Mouse (Mus musculus): ENCODE data around the gene Nf1. TPM values are rescaled to one million over a fixed set of nuclear protein-coding genes. Genes with fewer than 3 reads are reported as not detected.

Nf1 gene
- polyA plus RNA-seq, 1 experiment: 8.0 TPM

DNA sequence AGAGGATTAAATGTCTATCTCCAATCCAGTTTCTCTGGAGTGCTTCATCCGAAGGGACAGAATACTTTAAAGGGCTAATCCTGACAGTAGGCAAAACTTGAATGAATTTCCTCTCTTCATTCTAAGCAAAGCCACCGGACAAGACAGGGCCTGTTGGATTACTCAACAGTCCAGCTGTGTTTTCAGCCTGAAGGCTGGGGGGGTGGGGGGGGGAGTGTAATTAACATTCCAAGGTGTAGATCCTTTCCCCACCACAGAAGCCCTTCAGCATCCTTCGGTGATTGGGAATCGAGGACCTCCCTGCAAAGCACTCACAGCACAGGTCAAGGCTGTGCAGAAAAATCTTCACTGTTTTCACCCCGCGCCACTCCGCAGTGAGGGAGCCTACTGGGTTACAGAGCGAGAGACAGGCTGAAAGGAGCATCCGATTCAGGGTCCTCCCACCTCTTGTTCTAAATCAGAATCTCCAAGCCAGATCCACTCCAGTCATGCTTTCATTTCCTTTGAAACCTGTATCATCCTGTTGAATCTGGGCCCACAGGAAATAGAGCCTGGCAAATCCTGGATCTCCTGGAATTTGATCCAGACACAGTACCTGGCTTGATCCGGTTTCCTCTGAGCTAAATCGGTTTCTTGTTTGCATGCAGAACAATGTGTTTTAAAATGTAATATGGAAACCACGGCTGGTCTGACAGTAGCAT lies 15.4 kb upstream of the Nf1 start:
- TF ChIP-seq CTCF (IDR thresholded peaks at IDR 0.05; ENCODE audit: control insufficient read depth, insufficient read depth, insufficient read length) (no peak), MYOG (IDR thresholded peaks at IDR 0.05; ENCODE audit: control insufficient read depth, extremely low read depth, insufficient read length) (no peak), MAX (IDR thresholded peaks at IDR 0.05) (no peak), USF1 (IDR thresholded peaks at IDR 0.05; ENCODE audit: low read depth) (no peak), MYOD1 (IDR thresholded peaks at IDR 0.05; ENCODE audit: control insufficient read depth, insufficient read length, low read depth) (no peak), CEBPB (IDR thresholded peaks at IDR 0.05; ENCODE audit: low read depth) (no peak), FOSL1 (IDR thresholded peaks at IDR 0.05; ENCODE audit: insufficient read depth, low read length, poor library complexity, severe bottlenecking) (no peak)
- Histone ChIP-seq H3K4me3 (ENCODE audit: insufficient read depth, poor library complexity, severe bottlenecking) (no peak overlapping the region), H3K27me3 (ENCODE audit: control insufficient read depth, insufficient read depth, insufficient read length) (no peaks in the 10 kb centered on the region), H3ac (ENCODE audit: control insufficient read depth, insufficient read length, low read depth) (no peak overlapping the region), H3K36me3 (ENCODE audit: control insufficient read depth, insufficient read depth) (no peaks in the 10 kb centered on the region), H3K79me2 (ENCODE audit: control insufficient read depth, insufficient read depth) (no peaks in the 10 kb centered on the region), H3K79me3 (ENCODE audit: low read depth) (no peaks in the 10 kb centered on the region)

DNA sequence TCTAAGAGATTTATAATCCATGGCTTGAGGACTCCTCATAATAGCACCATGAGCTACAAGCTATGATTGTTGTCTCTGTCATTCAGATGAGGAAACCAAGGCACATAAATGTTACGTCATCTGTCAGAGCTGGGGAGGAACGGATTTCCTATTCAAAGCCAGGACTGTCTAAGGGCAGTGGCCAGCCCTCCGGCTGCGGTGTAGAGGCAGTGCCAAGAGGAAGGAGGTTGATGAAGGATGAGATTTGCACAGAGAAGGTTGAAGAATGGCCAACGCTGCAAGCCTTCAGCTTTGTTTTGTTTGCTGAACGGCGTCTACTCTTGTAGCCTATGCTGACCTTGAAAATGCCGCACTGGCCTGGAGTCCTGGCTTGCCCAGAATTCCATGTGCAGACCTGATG lies 13.8 kb upstream of the Nf1 start:
- TF ChIP-seq MYOG (IDR thresholded peaks at IDR 0.05; ENCODE audit: control insufficient read depth, extremely low read depth, insufficient read length): no peak

DNA sequence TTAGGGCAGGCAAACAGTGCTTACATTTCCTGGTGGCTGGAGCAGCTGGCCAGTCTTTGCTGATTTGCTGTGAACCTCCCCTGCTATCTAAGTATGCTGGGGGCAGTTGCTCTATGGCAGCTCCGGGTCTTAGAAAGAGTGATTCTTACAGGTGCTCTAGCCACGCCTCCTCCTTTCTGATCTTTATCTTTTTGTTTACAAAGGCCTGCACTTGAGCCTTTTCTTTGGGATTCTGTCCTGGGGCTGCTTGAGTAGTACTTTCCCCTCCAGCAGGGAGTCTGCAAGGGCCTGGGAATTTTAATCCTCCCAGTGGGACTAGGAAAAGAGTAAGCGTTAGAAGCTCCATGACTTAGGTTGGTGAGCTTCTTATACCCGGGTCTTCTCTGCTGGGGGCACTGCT lies 12.4 kb upstream of the Nf1 start:
- no peaks in the 10 kb centered on the region for H3K27me3 ChIP-seq (ENCODE audit: control insufficient read depth, insufficient read depth, insufficient read length)
- no peak overlapping the region for H3ac ChIP-seq (ENCODE audit: control insufficient read depth, insufficient read length, low read depth)
- TF ChIP-seq USF1 (IDR thresholded peaks at IDR 0.05; ENCODE audit: low read depth) (no peak), FOSL1 (IDR thresholded peaks at IDR 0.05; ENCODE audit: insufficient read depth, low read length, poor library complexity, severe bottlenecking) (no peak), MYOG (IDR thresholded peaks at IDR 0.05; ENCODE audit: control insufficient read depth, extremely low read depth, insufficient read length) (no peak), MYOD1 (IDR thresholded peaks at IDR 0.05; ENCODE audit: control insufficient read depth, insufficient read length, low read depth) (no peak), CEBPB (IDR thresholded peaks at IDR 0.05; ENCODE audit: low read depth) (no peak), MAX (IDR thresholded peaks at IDR 0.05) (no peak), CTCF (IDR thresholded peaks at IDR 0.05; ENCODE audit: control insufficient read depth, insufficient read depth, insufficient read length) (no peak)

More for the DNA sequence above, 13.8 kb upstream of the Nf1 start:
- H3K79me3 ChIP-seq (ENCODE audit: low read depth): no peaks in the 10 kb centered on the region
- H3K27me3 ChIP-seq (ENCODE audit: control insufficient read depth, insufficient read depth, insufficient read length): no peaks in the 10 kb centered on the region
- no peak overlapping the region for H3K4me3 ChIP-seq (ENCODE audit: insufficient read depth, poor library complexity, severe bottlenecking)
- H3K79me2 ChIP-seq (ENCODE audit: control insufficient read depth, insufficient read depth): no peaks in the 10 kb centered on the region
- H3ac ChIP-seq (ENCODE audit: control insufficient read depth, insufficient read length, low read depth): no peak overlapping the region
- no peaks in the 10 kb centered on the region for H3K36me3 ChIP-seq (ENCODE audit: control insufficient read depth, insufficient read depth)

DNA sequence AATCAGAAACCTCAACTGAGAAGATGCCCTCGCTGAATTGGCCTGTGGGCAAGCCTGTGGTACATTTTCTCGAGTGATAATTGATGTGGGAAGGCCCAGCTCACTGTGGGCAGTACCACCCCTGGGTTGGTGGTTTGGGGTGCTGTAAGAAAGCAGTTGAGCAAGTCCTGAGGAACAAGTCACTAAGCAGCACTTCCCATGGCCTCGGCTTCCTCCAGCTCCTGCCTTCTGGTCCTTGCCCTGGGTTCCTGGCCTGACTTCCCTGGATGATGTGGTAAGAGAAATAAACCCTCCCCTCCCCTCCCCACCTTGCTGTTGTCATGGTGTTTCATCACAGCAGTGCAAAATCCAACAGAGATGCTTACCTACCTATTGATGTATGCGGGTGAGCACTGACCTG lies 11.4 kb upstream of the Nf1 start:
- Histone ChIP-seq H3K4me3 (ENCODE audit: insufficient read depth, poor library complexity, severe bottlenecking) (no peak overlapping the region), H3K79me2 (ENCODE audit: control insufficient read depth, insufficient read depth) (no peaks in the 10 kb centered on the region), H3K79me3 (ENCODE audit: low read depth) (no peaks in the 10 kb centered on the region), H3K27me3 (ENCODE audit: control insufficient read depth, insufficient read depth, insufficient read length) (no peaks in the 10 kb centered on the region), H3ac (ENCODE audit: control insufficient read depth, insufficient read length, low read depth) (no peak overlapping the region), H3K36me3 (ENCODE audit: control insufficient read depth, insufficient read depth) (no peaks in the 10 kb centered on the region)
- TF ChIP-seq CTCF (IDR thresholded peaks at IDR 0.05; ENCODE audit: control insufficient read depth, insufficient read depth, insufficient read length) (no peak), MYOG (IDR thresholded peaks at IDR 0.05; ENCODE audit: control insufficient read depth, extremely low read depth, insufficient read length) (no peak), FOSL1 (IDR thresholded peaks at IDR 0.05; ENCODE audit: insufficient read depth, low read length, poor library complexity, severe bottlenecking) (no peak), MAX (IDR thresholded peaks at IDR 0.05) (no peak), USF1 (IDR thresholded peaks at IDR 0.05; ENCODE audit: low read depth) (no peak), MYOD1 (IDR thresholded peaks at IDR 0.05; ENCODE audit: control insufficient read depth, insufficient read length, low read depth) (no peak), CEBPB (IDR thresholded peaks at IDR 0.05; ENCODE audit: low read depth) (no peak)

More for the DNA sequence above, 12.4 kb upstream of the Nf1 start:
- no peaks in the 10 kb centered on the region for H3K79me3 ChIP-seq (ENCODE audit: low read depth)
- H3K36me3 ChIP-seq (ENCODE audit: control insufficient read depth, insufficient read depth): no peaks in the 10 kb centered on the region
- no peaks in the 10 kb centered on the region for H3K79me2 ChIP-seq (ENCODE audit: control insufficient read depth, insufficient read depth)
- H3K4me3 ChIP-seq (ENCODE audit: insufficient read depth, poor library complexity, severe bottlenecking): no peak overlapping the region

DNA sequence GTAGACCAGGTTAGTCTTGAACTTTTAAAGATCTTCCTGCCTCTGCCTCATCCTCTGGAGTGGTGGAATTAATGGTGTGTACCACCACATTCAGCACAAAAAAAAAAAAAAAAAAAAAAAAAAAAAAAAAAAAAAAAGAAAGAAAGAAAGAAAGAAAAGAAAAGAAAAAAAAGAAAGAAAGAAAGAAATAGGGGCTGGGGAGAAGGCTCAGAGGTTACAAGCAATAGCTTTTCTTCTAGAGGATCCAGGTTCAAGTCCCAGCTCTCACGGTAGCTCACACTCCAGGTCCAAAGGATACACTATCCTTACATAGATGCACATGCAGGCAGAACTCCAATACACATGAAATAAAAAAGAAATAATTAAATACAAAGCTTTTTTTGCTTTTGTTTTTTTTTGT lies 9.9 kb upstream of the Nf1 start:
- Histone ChIP-seq H3K79me3 (ENCODE audit: low read depth) (no peaks in the 10 kb centered on the region), H3ac (ENCODE audit: control insufficient read depth, insufficient read length, low read depth) (no peak overlapping the region), H3K79me2 (ENCODE audit: control insufficient read depth, insufficient read depth) (no peaks in the 10 kb centered on the region), H3K27me3 (ENCODE audit: control insufficient read depth, insufficient read depth, insufficient read length) (no peaks in the 10 kb centered on the region), H3K36me3 (ENCODE audit: control insufficient read depth, insufficient read depth) (no peaks in the 10 kb centered on the region), H3K4me3 (ENCODE audit: insufficient read depth, poor library complexity, severe bottlenecking) (no peak overlapping the region)
- TF ChIP-seq USF1 (IDR thresholded peaks at IDR 0.05; ENCODE audit: low read depth) (no peak), CTCF (IDR thresholded peaks at IDR 0.05; ENCODE audit: control insufficient read depth, insufficient read depth, insufficient read length) (no peak), MAX (IDR thresholded peaks at IDR 0.05) (no peak)

DNA sequence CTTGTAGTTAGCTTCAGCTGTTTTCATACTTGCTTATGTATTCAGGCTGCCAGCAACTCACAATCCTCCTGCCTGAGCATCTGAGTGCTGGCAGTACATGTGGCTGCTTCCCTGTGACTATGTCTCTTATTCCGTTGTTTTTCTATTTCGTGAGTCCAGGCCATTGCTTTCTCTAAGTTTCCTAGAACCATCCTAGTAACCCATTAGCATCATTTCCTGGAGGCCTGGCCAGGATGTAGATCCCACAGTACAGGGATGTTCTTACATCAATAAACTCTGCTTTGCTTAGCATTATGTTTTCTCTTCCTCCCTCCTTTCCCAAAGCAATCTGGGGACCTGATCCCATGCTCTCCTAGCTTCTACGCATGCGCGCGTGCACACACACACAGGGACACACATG lies 4.4 kb upstream of the Nf1 start:
- Histone ChIP-seq H3K27me3 (ENCODE audit: control insufficient read depth, insufficient read depth, insufficient read length) (no peaks in the 10 kb centered on the region), H3K4me3 (ENCODE audit: insufficient read depth, poor library complexity, severe bottlenecking) (no peak overlapping the region), H3ac (ENCODE audit: control insufficient read depth, insufficient read length, low read depth) (no peak overlapping the region), H3K79me2 (ENCODE audit: control insufficient read depth, insufficient read depth) (peaks cover 5% of the 10 kb centered on the region), H3K36me3 (ENCODE audit: control insufficient read depth, insufficient read depth) (no peaks in the 10 kb centered on the region), H3K79me3 (ENCODE audit: low read depth) (peaks cover 3% of the 10 kb centered on the region)
- no peak for TF ChIP-seq CTCF (IDR thresholded peaks at IDR 0.05; ENCODE audit: control insufficient read depth, insufficient read depth, insufficient read length)
- no peak for TF ChIP-seq MYOG (IDR thresholded peaks at IDR 0.05; ENCODE audit: control insufficient read depth, extremely low read depth, insufficient read length)
- no peak for TF ChIP-seq MYOD1 (IDR thresholded peaks at IDR 0.05; ENCODE audit: control insufficient read depth, insufficient read length, low read depth)
- no peak for TF ChIP-seq USF1 (IDR thresholded peaks at IDR 0.05; ENCODE audit: low read depth)
- TF ChIP-seq MAX (IDR thresholded peaks at IDR 0.05): no peak
- no peak for TF ChIP-seq CEBPB (IDR thresholded peaks at IDR 0.05; ENCODE audit: low read depth)
- TF ChIP-seq FOSL1 (IDR thresholded peaks at IDR 0.05; ENCODE audit: insufficient read depth, low read length, poor library complexity, severe bottlenecking): no peak
